Mouse (Mus musculus): ENCODE data around the gene Hspg2. TPM values are rescaled to one million over a fixed set of nuclear protein-coding genes. Genes with fewer than 3 reads are reported as not detected.

The Hspg2 gene
- polyA plus RNA-seq, 1 experiment: 5.4 TPM

DNA sequence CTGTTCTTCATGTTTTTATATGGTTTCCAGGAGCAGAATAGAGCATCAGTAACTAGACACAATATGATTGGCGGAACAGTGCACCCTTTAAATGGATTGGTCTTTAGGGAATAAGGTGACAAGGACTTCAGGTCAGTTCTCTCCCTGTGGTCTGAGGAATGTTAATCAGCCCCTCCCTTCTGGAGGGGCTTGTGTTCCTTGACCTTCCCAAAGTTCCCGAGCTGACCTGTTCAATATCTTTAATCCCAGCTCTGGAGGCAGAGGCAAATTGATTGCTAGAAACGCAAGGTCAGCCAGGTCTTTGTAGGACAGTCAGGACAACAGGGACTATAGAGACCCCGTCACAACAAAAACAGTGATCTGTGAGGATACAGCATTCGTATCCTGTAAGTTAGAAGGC lies 130.0 kb downstream of the Hspg2 start:
- peaks cover 3% of the 10 kb centered on the region; the same call in 1 of the 2 replicates for H3K4me1 ChIP-seq (ENCODE audit: control insufficient read depth, insufficient read depth, low read length)
- WGBS: 86% methylated on average over 5 of the region's 5 CpGs

DNA sequence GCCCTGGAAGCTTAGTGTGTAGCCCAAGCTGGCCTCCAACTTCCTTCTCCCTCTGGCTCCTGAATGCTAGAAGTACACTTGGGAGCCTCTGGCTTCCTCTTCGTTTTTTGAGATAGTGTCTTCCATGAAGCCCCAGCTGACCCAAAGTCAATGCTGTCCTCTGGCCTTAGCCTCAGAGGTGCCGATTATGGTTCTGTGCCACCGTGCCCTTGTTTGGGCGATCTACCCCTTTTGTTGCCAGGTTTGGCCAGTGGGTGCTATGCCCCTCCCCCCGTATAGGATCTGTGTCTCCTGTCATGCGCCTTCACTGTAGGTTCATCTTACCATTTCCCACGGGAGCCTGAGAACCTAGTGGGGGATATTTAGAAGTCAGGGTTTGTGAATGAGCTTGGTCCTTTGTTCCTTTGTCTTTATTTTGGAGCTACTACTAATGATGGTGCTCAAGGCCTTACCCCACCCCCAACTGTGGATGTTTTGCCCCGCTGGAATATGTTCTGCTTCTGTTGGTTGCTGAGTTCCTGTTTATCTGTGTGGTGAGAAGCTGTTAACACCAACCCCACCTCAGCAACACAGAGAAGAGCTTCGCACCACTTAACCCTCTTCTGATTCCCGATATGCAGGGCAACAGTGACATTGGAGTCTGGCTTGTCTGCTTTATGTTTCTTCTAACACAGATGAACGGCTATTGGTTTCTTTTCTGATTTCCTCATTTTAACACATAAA lies 135.0 kb downstream of the Hspg2 start:
- Histone ChIP-seq H3K4me3 (replicated peaks; ENCODE audit: control insufficient read depth, low read depth, low read length) (no peak overlapping the region), H3K27ac (ENCODE audit: control insufficient read depth, insufficient read depth, low read depth, low read length, poor library complexity) (no peak overlapping the region), H3K4me1 (ENCODE audit: control insufficient read depth, insufficient read depth, low read length) (no peaks in the 10 kb centered on the region; the same call in 1 of the 2 replicates)
- 37% methylated on average over 11 of the region's 11 CpGs for WGBS
- TF ChIP-seq CTCF (IDR thresholded peaks at IDR 0.05; ENCODE audit: control insufficient read depth, insufficient read depth, low read length): no peak
- TF ChIP-seq POLR2A (IDR thresholded peaks at IDR 0.05; ENCODE audit: borderline replicate concordance, control insufficient read depth, low read depth, low read length): no peak

More for the DNA sequence above, 130.0 kb downstream of the Hspg2 start:
- Histone ChIP-seq H3K27ac (ENCODE audit: control insufficient read depth, insufficient read depth, low read depth, low read length, poor library complexity) (no peak overlapping the region), H3K4me3 (replicated peaks; ENCODE audit: control insufficient read depth, low read depth, low read length) (no peak overlapping the region)
- TF ChIP-seq CTCF (IDR thresholded peaks at IDR 0.05; ENCODE audit: control insufficient read depth, insufficient read depth, low read length) (no peak), POLR2A (IDR thresholded peaks at IDR 0.05; ENCODE audit: borderline replicate concordance, control insufficient read depth, low read depth, low read length) (no peak)

DNA sequence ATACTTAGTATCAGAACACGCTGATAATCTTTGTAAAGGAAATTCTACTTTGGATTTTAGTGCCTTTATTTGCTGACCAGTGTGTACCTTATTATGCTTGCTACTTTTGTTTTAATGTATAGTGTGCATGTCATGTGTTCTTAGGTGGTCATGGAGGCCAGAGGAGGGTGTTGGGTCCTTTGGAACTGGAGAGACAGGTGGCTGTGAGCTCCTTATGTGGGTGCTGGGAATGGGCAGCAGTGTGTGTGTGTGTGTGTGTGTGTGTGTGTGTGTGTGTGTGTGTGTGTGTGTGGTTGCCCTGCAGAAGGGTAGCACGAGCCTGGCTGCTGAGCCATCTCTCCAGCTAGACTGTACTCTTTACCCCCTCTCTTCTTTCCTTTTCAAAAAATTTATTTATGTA lies 138.5 kb downstream of the Hspg2 start:
- Histone ChIP-seq H3K27ac (ENCODE audit: control insufficient read depth, insufficient read depth, low read depth, low read length, poor library complexity) (no peak overlapping the region), H3K4me1 (ENCODE audit: control insufficient read depth, insufficient read depth, low read length) (peaks cover 1% of the 10 kb centered on the region; the same call in 1 of the 2 replicates), H3K4me3 (replicated peaks; ENCODE audit: control insufficient read depth, low read depth, low read length) (no peak overlapping the region)
- WGBS: 84% methylated on average over 2 of the region's 2 CpGs
- no peak for TF ChIP-seq CTCF (IDR thresholded peaks at IDR 0.05; ENCODE audit: control insufficient read depth, insufficient read depth, low read length)
- no peak for TF ChIP-seq POLR2A (IDR thresholded peaks at IDR 0.05; ENCODE audit: borderline replicate concordance, control insufficient read depth, low read depth, low read length)

- no peak overlapping the region for H3K27ac ChIP-seq (ENCODE audit: control insufficient read depth, insufficient read depth, low read depth, low read length, poor library complexity)
- WGBS: 22% methylated on average over 7 of the region's 7 CpGs
Observed at GRCm38 (mm10) chr4:137609281-137609680, 140.7 kb downstream of the Hspg2 start.

DNA sequence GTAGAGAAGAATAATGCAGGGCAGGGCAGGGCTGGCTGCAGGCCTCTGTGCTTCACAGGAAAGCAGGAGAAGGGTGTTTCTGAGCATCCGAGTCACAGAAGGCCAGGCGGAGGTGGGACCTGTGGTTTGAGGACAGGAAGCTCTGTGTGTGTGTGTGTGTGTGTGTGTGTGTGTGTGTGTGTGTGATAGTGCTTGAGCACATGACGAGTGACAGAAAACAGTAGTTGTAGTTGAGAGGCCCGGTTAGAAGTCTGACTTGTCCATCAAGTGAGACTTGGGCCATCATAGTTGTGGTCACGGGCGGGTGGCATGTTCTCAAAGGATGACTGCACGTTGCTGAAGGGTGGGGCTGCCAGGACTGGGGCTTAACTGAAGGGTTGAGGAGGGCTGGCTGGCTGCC lies 141.1 kb downstream of the Hspg2 start:
- H3K4me1 ChIP-seq (ENCODE audit: control insufficient read depth, insufficient read depth, low read length): peaks cover 1% of the 10 kb centered on the region; the same call in 1 of the 2 replicates
- TF ChIP-seq CTCF (IDR thresholded peaks at IDR 0.05; ENCODE audit: control insufficient read depth, insufficient read depth, low read length) (no peak), POLR2A (IDR thresholded peaks at IDR 0.05; ENCODE audit: borderline replicate concordance, control insufficient read depth, low read depth, low read length) (no peak)
- no peak overlapping the region for H3K4me3 ChIP-seq (replicated peaks; ENCODE audit: control insufficient read depth, low read depth, low read length)
- 8% methylated on average over 7 of the region's 7 CpGs for WGBS
- H3K27ac ChIP-seq (ENCODE audit: control insufficient read depth, insufficient read depth, low read depth, low read length, poor library complexity): no peak overlapping the region

More at GRCm38 (mm10) chr4:137609281-137609680, 140.7 kb downstream of the Hspg2 start:
- TF ChIP-seq CTCF (IDR thresholded peaks at IDR 0.05; ENCODE audit: control insufficient read depth, insufficient read depth, low read length) (no peak), POLR2A (IDR thresholded peaks at IDR 0.05; ENCODE audit: borderline replicate concordance, control insufficient read depth, low read depth, low read length) (no peak)
- no peak overlapping the region for H3K4me3 ChIP-seq (replicated peaks; ENCODE audit: control insufficient read depth, low read depth, low read length)
- H3K4me1 ChIP-seq (ENCODE audit: control insufficient read depth, insufficient read depth, low read length): peaks cover 1% of the 10 kb centered on the region; the same call in 1 of the 2 replicates

GRCm38 (mm10) chr4:137610256-137610655 lies 141.7 kb downstream of the Hspg2 start:
- WGBS: 31% methylated on average over 15 of the region's 15 CpGs
- TF ChIP-seq CTCF (IDR thresholded peaks at IDR 0.05; ENCODE audit: control insufficient read depth, insufficient read depth, low read length) (no peak), POLR2A (IDR thresholded peaks at IDR 0.05; ENCODE audit: borderline replicate concordance, control insufficient read depth, low read depth, low read length) (no peak)
- no peak overlapping the region for H3K4me3 ChIP-seq (replicated peaks; ENCODE audit: control insufficient read depth, low read depth, low read length)
- no peak overlapping the region for H3K27ac ChIP-seq (ENCODE audit: control insufficient read depth, insufficient read depth, low read depth, low read length, poor library complexity)
- peaks cover 1% of the 10 kb centered on the region; the same call in 1 of the 2 replicates for H3K4me1 ChIP-seq (ENCODE audit: control insufficient read depth, insufficient read depth, low read length)

Other genes with a start within 250 kb of the Hspg2 start
- gene Wnt4, start 191.3 kb upstream of the Hspg2 start, polyA plus RNA-seq (2011; ENCODE audit: insufficient read depth, insufficient read length, low replicate concordance, missing spikeins): 0.38 and 1.8 TPM in 2 replicates
- 86.6 and 133 TPM in 2 replicates for gene Cdc42, start 111.0 kb upstream of the Hspg2 start, polyA plus RNA-seq (2011; ENCODE audit: insufficient read depth, insufficient read length, low replicate concordance, missing spikeins)
- not detected in 2 replicates for gene Cela3a, start 59.0 kb upstream of the Hspg2 start, polyA plus RNA-seq (2011; ENCODE audit: insufficient read depth, insufficient read length, low replicate concordance, missing spikeins)
- not detected in 2 replicates for gene Cela3b, start 38.2 kb upstream of the Hspg2 start, polyA plus RNA-seq (2011; ENCODE audit: insufficient read depth, insufficient read length, low replicate concordance, missing spikeins)
- not detected in 2 replicates for gene 1700013G24Rik, start 15.5 kb upstream of the Hspg2 start, polyA plus RNA-seq (2011; ENCODE audit: insufficient read depth, insufficient read length, low replicate concordance, missing spikeins)
- gene Ldlrad2, start 105.8 kb downstream of the Hspg2 start, polyA plus RNA-seq (2011; ENCODE audit: insufficient read depth, insufficient read length, low replicate concordance, missing spikeins): not detected in 2 replicates
- gene Usp48, start 125.0 kb downstream of the Hspg2 start, polyA plus RNA-seq (2011; ENCODE audit: insufficient read depth, insufficient read length, low replicate concordance, missing spikeins): 108 and 168 TPM in 2 replicates
- 2.0 and 3.0 TPM in 2 replicates for gene Rap1gap, start 196.0 kb downstream of the Hspg2 start, polyA plus RNA-seq (2011; ENCODE audit: insufficient read depth, insufficient read length, low replicate concordance, missing spikeins)